Mouse (Mus musculus) cerebellum, adult 18-20 months (tissue): Measurements from ENCODE around the gene Cyth2.

Experiments
- DNase-seq, 2 experiments: peaks; one replicate each; pipeline ENCODE4 v3.0.0; 2021

The Cyth2 gene

DNA sequence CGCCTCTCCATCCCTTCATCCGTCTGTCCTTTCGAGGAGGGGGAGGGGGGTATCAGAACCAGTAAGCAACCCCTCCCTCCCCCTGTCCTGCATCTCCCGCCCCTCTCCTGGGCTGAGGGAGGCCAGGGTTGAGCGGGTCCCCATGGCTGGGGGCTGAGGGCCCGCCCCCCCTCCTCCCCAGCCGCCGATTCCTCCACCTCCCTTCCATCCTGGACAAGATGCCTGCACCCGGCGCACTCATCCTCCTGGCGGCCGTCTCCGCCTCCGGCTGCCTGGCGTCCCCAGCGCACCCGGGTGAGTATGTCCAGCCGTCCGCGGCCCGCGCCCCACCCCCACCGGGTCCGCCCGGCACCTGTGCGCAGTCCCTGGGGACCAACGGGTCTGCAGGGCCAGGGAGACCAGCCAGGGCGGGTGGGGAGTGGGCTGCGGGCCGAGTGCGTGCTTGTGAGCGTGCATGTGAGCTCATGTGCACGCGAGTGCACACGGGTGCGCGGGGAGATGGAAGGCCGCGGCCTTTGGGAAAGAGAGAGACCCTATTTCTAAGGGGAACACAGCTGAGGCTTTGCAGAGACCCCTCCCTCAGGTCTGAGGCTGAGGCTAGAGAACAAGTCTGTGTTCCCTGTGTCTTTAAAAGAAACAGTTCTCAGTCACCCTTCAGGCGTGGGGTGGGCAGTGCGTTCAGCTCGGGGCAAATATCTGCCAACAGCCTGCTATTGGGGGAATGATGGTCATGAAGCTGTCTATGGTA, 28.8 kb downstream of the Cyth2 start:
- DNase-seq, result peak; percentile 66 to 77

DNA sequence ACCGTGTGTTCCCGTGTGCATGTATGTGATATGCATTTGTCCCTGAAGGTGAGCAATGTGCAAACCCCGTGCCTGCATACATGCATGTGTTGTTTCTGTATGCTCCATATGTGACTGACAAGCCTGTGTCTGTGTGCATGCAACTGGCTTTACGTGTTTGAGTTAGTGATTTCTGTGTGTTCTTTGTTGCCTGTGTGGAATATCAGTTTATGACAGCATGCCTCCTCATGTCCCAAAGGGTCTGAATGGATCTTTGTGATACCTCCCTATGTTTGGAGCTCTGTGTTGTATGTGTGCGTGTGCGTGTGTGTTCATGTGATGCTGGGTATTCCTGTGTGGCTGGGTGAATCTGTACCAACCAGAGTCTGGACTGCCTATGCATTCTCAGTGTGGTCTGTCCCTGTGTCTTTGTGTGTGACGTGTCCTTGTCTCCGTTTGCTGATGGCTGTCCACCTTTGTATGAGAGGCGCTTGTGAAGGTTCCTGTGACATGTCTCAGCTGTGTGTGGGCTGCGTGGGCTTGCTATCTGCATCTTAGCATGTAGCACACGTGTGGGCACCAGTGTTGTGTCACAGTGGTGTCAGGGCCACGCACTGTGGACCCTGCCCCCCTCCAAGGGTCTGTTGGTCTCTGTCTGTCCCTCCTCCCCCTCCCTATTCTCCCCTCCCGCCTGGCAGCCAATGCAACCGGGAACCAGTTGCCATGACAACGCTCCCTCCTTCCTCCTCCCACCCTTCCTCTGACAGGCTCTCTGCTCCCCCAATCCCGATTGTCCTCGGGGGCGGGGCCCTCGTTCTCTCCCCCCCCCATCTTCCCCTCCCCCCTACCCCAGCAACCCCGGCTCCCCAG, 29.6 kb downstream of the Cyth2 start, which contains the start of gene Sult2b1:
Sult2b1 (minus strand) TSS at position 146 of the 849 bp plus-strand sequence.
- peak; percentile 91 to 95 for DNase-seq

DNA sequence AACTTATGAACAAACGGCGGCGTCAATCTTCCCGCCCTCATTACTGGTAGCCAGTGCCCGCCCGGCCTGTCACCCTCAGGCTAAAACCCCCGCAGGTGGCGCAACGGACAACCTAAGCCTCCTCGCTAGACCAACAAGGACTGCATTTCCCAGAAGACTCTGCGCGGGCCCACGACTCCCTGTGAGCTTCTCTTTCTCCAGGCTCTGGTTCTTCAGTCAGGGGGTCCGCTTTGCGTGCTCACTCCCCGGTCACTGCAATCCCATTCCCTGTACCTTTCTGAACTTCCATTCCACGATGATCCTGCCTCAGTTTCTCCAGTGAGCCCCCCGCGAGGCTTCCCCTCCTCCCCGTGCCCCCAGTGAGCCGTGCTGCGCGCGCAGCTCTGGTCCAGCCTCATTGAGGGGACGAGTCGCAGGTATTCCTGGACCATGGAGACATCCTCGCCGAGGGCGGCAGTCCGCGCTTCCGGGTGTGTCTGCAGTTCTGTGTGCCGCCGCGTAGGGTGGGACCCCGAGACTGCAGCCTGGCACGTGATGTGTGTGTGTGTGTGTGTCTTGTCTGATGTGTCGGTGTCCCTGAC, 30.8 kb downstream of the Cyth2 start, which contains the start of gene Lmtk3:
Lmtk3 (plus strand) TSS at position 228 of the 581 bp plus-strand sequence.
- DNase-seq, result peak; percentile 88 to 95

DNA sequence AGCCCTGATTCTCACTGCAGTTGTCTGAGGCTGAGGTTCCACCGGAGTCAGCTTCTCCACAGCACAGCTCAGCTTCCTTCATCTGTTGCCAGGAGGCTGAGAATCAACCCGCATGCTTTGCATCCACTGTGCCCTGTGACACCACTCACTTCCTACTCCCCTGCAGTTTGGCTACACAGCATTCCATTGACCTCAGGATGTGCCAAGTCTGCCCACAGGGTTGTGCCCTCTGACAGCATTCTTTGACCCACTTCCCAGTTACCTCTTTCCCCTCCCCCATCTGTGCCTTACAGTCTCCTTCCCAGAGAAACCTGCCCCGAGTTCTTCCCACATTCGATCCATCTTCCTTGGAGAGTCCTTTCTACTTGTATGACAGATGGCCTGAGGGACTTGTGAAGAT, 32.1 kb downstream of the Cyth2 start:
- DNase-seq, result no peak

DNA sequence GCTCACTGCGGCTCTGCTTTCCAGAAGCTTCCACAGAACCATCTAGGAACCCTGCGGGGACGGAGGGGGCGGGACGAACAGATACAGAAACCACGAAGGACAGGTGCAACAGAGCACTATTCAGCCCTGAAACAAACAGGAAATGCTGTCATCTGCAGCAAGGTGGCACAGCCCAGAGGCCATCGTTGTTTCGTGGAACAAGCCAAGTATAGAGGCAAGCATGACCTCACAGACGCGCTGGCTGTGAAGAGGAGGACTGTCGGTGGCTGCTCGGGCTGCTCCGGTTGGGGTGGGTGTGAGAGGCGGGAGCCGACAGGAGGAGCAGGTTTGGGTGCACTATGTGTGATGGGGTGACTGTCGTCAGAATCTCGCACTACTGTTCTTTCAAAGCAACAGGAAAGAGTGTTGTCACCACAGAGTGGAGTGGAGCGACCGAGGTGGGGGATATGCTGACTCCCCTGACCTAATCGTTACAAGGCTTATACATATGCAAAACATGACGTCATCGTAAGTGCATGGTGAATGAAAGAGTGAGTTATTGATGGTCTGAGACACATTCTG, 35.2 kb downstream of the Cyth2 start:
- DNase-seq, result no peak

DNA sequence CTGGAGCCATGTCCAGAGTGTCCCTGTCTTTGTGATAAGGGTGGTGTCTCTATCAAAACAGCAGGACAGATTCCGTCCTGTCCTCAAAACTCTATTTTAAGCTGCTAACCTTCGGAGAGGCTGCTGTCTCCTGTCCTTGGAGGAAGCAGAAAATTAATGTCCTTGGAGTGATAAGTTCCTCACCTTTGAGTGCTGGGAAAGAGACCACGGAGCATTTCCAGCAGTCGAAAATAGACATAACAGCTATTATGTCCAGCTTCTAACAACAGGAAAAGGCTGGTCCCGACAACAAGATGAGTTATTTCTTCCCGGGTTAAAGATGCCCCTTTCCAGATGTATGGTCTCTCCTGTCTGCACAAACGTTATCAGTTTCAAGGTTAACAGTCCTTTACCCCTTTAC, 39.1 kb downstream of the Cyth2 start:
- DNase-seq, result no peak

DNA sequence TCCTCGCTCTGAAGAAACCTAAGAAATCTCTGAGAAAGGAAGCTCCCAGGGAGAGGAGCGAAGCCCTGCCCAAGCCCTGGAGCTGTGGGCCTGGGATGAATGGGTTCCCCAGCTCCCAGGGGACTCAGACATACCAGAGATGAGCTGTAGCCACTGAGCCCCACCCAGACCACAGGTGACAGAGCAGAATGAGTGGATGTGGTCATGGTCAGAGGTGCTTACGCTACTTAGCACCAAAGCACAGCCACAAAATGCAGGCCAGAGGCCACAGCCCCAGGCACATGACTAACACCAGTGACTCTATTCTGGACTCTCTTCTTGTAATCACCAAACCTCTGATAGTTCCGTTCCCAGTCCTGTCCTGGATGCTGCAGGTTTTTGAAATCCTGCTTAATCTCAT, 43.3 kb downstream of the Cyth2 start:
- DNase-seq, result no peak

DNA sequence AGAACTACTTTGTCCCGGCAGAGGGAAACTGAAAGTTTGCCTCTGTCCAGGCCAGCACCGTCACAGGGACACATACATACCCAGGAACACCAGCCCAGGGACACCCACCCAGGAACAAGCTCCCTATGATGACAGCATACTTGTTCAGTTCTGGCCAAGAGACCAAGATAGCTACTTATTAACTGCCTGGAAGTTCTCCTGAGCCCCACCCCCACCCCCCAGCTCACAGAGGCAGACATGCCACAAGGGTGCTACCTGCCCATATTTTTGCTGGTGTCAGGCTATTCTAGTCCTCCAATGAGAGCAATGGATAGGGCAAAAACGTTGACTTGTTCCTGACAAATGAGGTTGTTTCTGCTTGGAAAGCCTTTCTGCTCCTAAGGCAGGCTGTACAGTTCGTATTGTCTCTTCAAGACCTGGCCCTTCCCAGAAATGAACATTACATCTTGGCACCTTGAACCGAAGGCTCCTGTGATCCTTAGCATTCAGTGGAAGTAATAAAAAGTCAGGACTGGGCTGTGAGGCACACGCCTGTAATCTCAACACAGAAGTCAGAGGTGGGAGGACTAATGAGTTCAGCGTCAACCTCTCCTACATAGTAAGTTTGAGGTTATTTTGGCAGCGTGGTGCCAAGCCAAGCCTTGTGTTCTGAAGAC, 43.8 kb downstream of the Cyth2 start:
- DNase-seq, result no peak

DNA sequence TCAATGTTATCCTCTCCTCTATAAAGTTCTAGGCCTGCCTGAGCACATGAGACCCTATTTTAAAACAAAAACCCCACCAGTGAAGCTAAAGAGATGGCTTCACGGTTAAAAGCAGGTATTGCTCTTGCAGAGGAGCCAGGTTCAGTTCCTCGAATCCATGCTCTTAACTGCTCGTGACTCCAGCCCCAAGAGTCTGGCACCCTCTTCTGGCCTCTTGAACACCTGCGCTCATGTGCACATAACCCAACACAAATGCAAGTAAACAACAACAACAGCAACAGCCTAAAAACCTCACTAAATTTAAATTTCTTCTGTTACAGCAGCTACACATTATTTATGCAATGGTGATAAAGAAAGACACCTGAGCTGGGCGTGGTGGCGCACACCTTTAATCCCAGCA, 46.9 kb downstream of the Cyth2 start:
- DNase-seq, result no peak

DNA sequence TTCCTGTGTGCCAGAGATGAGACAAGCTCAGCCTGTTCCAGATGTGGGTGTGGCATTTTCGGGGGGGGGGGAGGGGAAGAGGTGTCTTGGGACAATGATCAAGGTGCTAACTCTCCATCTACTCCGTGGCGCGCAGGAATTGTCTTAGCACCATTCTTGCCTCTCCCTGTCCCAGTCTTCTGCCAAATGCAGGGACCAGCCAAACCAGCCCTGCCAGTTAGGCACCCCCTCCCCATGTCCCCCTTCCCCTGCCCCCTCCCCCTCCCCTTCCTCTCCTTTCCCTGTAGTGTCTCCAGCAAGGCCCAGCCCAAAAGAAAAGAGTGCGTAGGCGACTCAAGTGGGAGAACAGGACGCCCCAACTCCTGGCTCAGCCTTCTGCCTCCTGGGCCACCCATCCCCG, 47.6 kb downstream of the Cyth2 start:
- no peak for DNase-seq

DNA sequence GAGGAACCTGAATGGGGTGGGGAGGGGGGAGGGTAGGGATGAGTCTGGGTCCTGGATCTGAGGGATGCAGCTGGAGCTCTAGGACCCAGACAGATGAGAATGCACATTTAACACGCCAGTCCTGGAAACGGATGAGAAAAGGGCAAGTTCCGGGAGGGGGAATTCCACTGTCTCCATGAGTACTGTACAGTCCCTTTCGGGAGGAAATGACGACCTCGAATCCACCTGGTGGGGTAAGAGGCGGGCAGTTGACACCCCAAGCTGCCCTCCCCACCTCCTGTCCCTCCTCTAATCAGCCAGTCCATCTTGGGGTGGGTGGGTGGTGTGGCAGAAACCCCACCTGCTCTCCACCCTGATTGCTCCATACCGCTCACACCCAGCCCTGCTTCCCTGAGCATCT, 48.4 kb downstream of the Cyth2 start:
- no peak for DNase-seq

DNA sequence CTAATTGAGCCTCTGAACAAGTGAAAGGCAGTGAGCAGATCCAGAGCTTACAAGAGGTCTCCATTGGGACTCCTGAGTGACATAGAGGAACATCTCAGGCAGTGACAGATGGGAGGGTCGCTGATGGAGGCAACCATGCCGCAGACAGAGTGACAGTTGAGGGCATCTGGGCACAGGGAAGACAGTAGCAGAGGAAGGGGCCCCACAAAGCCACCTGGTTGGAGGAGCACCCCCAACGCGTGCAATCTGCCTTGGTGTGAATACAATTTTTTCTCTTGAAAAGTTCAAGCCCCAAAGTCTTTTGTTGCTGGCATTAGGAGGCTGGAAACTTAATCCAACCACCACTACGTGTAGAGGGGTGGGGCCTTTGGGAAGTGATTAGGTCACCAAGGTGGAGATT, 54.2 kb downstream of the Cyth2 start:
- DNase-seq, result no peak

DNA sequence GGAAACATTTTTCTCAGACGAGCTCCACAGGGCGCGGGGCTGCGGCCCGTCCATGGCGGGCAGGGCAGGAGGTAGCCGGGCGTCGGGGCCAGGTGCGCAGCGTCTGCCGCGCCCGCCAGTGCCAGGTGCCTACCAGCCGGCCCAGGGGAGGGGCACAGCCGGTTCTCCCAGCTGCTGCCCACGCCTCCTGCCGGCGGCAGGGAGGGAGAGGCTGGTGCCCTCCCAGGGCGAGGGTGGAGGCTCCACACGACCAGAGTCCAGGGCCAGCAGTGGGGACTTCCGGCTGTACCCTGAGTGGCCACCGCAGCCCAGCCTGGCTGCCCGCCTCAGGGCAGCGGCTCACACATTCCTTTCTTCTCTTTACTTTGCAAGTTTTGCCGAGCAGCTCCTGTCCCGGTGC, 55.0 kb downstream of the Cyth2 start:
- peak in 1 of 2 experiments; percentile 8 for DNase-seq
